Mouse (Mus musculus): Measurements from ENCODE around the gene Cog6.

- TF ChIP-seq ZC3H11A (IDR thresholded peaks at IDR 0.05; ENCODE audit: borderline replicate concordance, low read depth, low read length) = no peak
- no peak for TF ChIP-seq MAFK (IDR thresholded peaks at IDR 0.05; ENCODE audit: insufficient read depth, low read depth, low read length)
- TF ChIP-seq CHD2 (IDR thresholded peaks at IDR 0.05; ENCODE audit: low read depth, low read length) = no peak
- no peak for TF ChIP-seq HCFC1 (IDR thresholded peaks at IDR 0.05; ENCODE audit: borderline replicate concordance, insufficient read depth, low read length)
- TF ChIP-seq ZNF384 (IDR thresholded peaks at IDR 0.05; ENCODE audit: low read depth, low read length) = no peak
These were observed 23.8 kb upstream of the Cog6 start for GRCm38 (mm10) chr3:53040593-53041410.

Data from ES-E14 (cell line).